Mouse (Mus musculus) neutrophil, adult 65 days (primary cell): Measurements from ENCODE around the gene Mall. TPM values are rescaled to one million over a fixed set of nuclear protein-coding genes. Genes with fewer than 3 reads are reported as not detected.

Experiments
- total RNA-seq: library from RNA; stranded (reverse); gene quantifications from 2 replicates; pipeline ENCODE4 v1.2.4, GENCODE M21; 2023

The Mall gene
- total RNA-seq, result not detected in 2 replicates

GRCm38 (mm10) chr2:127729671-127730070 is at the start of gene Mall:
TSS of gene Mall (minus strand) at chr2:127729932.

GRCm38 (mm10) chr2:127656086-127656720 is 73.5 kb downstream of the Mall start, which contains the start of gene Mal:
TSS of gene Mal (minus strand) at chr2:127656695.

Other genes with a start within 250 kb of the Mall start
- 0.52 and 1.8 TPM in 2 replicates for gene Kcnip3, start 207.8 kb downstream of the Mall start, total RNA-seq
- gene Prom2, start 188.5 kb downstream of the Mall start, total RNA-seq, result not detected in 2 replicates
- gene Zfp661, start 142.8 kb downstream of the Mall start, total RNA-seq, result 0.54 and 0.63 TPM in 2 replicates
- gene Mrps5, start 142.7 kb downstream of the Mall start, total RNA-seq, result 22.6 and 37.4 TPM in 2 replicates
- gene Mal, start 73.2 kb downstream of the Mall start, total RNA-seq, result not detected in 2 replicates
- gene Nphp1, start 59.0 kb upstream of the Mall start, total RNA-seq, result 0.45 and 1.4 TPM in 2 replicates
- 1.9 and 2.6 TPM in 2 replicates for gene Mtln, start 62.6 kb upstream of the Mall start, total RNA-seq
- 19.0 and 21.7 TPM in 2 replicates for gene Bub1, start 101.9 kb upstream of the Mall start, total RNA-seq
- gene Acoxl, start 108.9 kb upstream of the Mall start, total RNA-seq, result not detected in 2 replicates